In genomic region chr2:156005393-156005792, GRCm38 (mm10) we compare ENCODE assay signal across 13 mouse cellular contexts. TPM values are rescaled to one million over a fixed set of nuclear protein-coding genes. Genes with fewer than 3 reads are reported as not detected.
DNase-seq lines count a peak whose midpoint lies in the region; ATAC-seq and TF ChIP-seq lines count a peak whose summit lies in the region.
"Had no signal": no experiment of that assay in that cellular context is flagged by ENCODE, and none has a peak within 500 bp of the region (broad histone marks: within the 10 kb centered on the region; RNA-seq: fewer than 3 reads in every experiment).

No protein-coding gene starts in this region.

- no peaks in the 10 kb centered on the region for H3K27me3 ChIP-seq in lung, embryonic 14.5 days (ENCODE audit: insufficient read depth, low read length)
- no peaks in the 10 kb centered on the region for H3K27me3 ChIP-seq in ES-Bruce4 (ENCODE audit: control insufficient read depth, insufficient read depth, low read length, poor library complexity, severe bottlenecking)
- H3K27me3 ChIP-seq: heart, embryonic 15.5 days had no signal

- H3K9ac ChIP-seq in lung, embryonic 14.5 days = no peak overlapping the region
- no peak overlapping the region for H3K9ac ChIP-seq in ES-Bruce4 (ENCODE audit: low read depth, poor library complexity, severe bottlenecking)
- H3K9ac ChIP-seq: heart, embryonic 15.5 days had no signal

- no peak overlapping the region for H3K4me2 ChIP-seq in lung, embryonic 14.5 days
- H3K4me2 ChIP-seq: heart, embryonic 15.5 days had no signal

- no peak for ATAC-seq in lung, embryonic 14.5 days (ENCODE audit: insufficient read depth)

- no peak overlapping the region for H3K27ac ChIP-seq in gastrocnemius, adult 2 months
- no peak overlapping the region for H3K27ac ChIP-seq in lung, embryonic 14.5 days (ENCODE audit: low read depth)
- H3K27ac ChIP-seq in ES-Bruce4 (ENCODE audit: insufficient read depth, low read length) = no peak overlapping the region
- H3K27ac ChIP-seq: heart, embryonic 15.5 days had no signal

- TF ChIP-seq CTCF in gastrocnemius, adult 2 months (IDR thresholded peaks at IDR 0.05) = peak; percentile 39
- peak; percentile 50 for TF ChIP-seq CTCF in lung, embryonic 14.5 days (IDR thresholded peaks at IDR 0.05; ENCODE audit: low read depth)
- peak; percentile 15 for TF ChIP-seq CTCF in ES-Bruce4 (IDR thresholded peaks at IDR 0.05; ENCODE audit: low read depth, low read length)

- no peak for DNase-seq in gastrocnemius, adult 2 months
- DNase-seq in gastrocnemius, postnatal 14 days = no peak
- DNase-seq in lung, embryonic 14.5 days = peak; percentile 11
- no peak for DNase-seq in lung, postnatal 14 days
- DNase-seq in mesoderm, embryonic 11.5 days (ENCODE audit: low read depth, low spot score) = peak; percentile 35
- no peak for DNase-seq in frontal cortex, postnatal 14 days (ENCODE audit: low spot score in 2 of 2)
- no peak for DNase-seq in cerebellum, postnatal 25 days
- DNase-seq: cerebellum, adult 11 months; layer of hippocampus, adult 9-11 months had no signal

- H3K9me3 ChIP-seq in lung, embryonic 14.5 days (ENCODE audit: low read depth, low read length) = no peaks in the 10 kb centered on the region
- H3K9me3 ChIP-seq in ES-Bruce4 (replicated peaks; ENCODE audit: control insufficient read depth, insufficient read depth, low read length, poor library complexity, severe bottlenecking) = no peaks in the 10 kb centered on the region
- H3K9me3 ChIP-seq: heart, embryonic 15.5 days had no signal

- TF ChIP-seq EP300 in ES-Bruce4 (IDR thresholded peaks at IDR 0.05; ENCODE audit: insufficient read depth, low read depth, low read length) = no peak

- H3K4me3 ChIP-seq in gastrocnemius, adult 2 months = no peak overlapping the region
- no peak overlapping the region for H3K4me3 ChIP-seq in lung, embryonic 14.5 days (ENCODE audit: low read depth, low read length)
- no peak overlapping the region for H3K4me3 ChIP-seq in ES-Bruce4 (ENCODE audit: low read depth, low read length)
- H3K4me3 ChIP-seq: heart, embryonic 15.5 days had no signal

- no peaks in the 10 kb centered on the region for H3K4me1 ChIP-seq in lung, embryonic 14.5 days (ENCODE audit: insufficient read depth)
- H3K4me1 ChIP-seq in ES-Bruce4 (ENCODE audit: control insufficient read depth, insufficient read depth, low read length) = no peaks in the 10 kb centered on the region

- 84% methylated on average over 4 of the region's 4 CpGs for WGBS in lung, embryonic 14.5 days

- H3K36me3 ChIP-seq in lung, embryonic 14.5 days (ENCODE audit: insufficient read depth) = peaks cover 9% of the 10 kb centered on the region
- H3K36me3 ChIP-seq in ES-Bruce4 (ENCODE audit: control insufficient read depth, insufficient read depth, low read length, poor library complexity, severe bottlenecking) = 0 out of 2 replicates have a peak, but pooled peaks cover 3% of the 10 kb centered on the region

- no peak for TF ChIP-seq POLR2A in ES-Bruce4 (IDR thresholded peaks at IDR 0.05; ENCODE audit: insufficient read depth, low read length)

- intact Hi-C loops in gastrocnemius, adult 2 months (cut with DNase I) = no loop called here
- intact Hi-C loops in gastrocnemius, postnatal 14 days (cut with DNase I; ENCODE audit: low total_unique reads) = no loop called here

RNA-seq across cellular contexts. Expression of gene 6430550D23Rik, which starts 2.4 kb away (rescaled TPM):
- total RNA-seq in gastrocnemius, adult 2 months (2021) = under 1 TPM; 0.66 to 0.70 TPM
- under 1 TPM; 0.29 to 0.31 TPM for total RNA-seq in gastrocnemius, postnatal 14 days (2021)
- 0.51 and 1.9 TPM in 2 replicates for polyA plus RNA-seq in lung, embryonic 14.5 days (2014; fragmentation: Nextera tagmentation; extraction: Ambion mirVana)
- 2.4 and 2.9 TPM in 2 replicates for polyA plus RNA-seq in ES-Bruce4 (2011; ENCODE audit: insufficient read depth, insufficient read length, low read depth, missing spikeins)

RNA-seq across cellular contexts. Expression of gene Ergic3, which starts 2.5 kb away (rescaled TPM):
- 10 to 100 TPM; 41.3 to 47.4 TPM for total RNA-seq in gastrocnemius, adult 2 months (2021)
- 10 to 100 TPM; 58.2 to 60.4 TPM for total RNA-seq in gastrocnemius, postnatal 14 days (2021)
- 219 and 239 TPM in 2 replicates for polyA plus RNA-seq in lung, embryonic 14.5 days (2014; fragmentation: Nextera tagmentation; extraction: Ambion mirVana)
- polyA plus RNA-seq in ES-Bruce4 (2011; ENCODE audit: insufficient read depth, insufficient read length, low read depth, missing spikeins) = 72.2 and 82.1 TPM in 2 replicates

RNA-seq across cellular contexts. Expression of gene Fer1l4, which starts 47.4 kb away (rescaled TPM):
- total RNA-seq in gastrocnemius, adult 2 months (2021) = not detected
- total RNA-seq in gastrocnemius, postnatal 14 days (2021) = not detected
- not detected in 2 replicates for polyA plus RNA-seq in lung, embryonic 14.5 days (2014; fragmentation: Nextera tagmentation; extraction: Ambion mirVana)
- 0.87 TPM in 1 of 2 replicates, not detected in the other for polyA plus RNA-seq in ES-Bruce4 (2011; ENCODE audit: insufficient read depth, insufficient read length, low read depth, missing spikeins)
- total RNA-seq: neutrophil, adult 5-6 weeks had no signal
- polyA plus RNA-seq: heart, embryonic 15.5 days; lung, embryonic 16.5 days had no signal

RNA-seq across cellular contexts. Expression of gene Cep250, which starts 49.1 kb away (rescaled TPM):
- 1 to 10 TPM; 3.8 to 4.6 TPM for total RNA-seq in gastrocnemius, adult 2 months (2021)
- total RNA-seq in gastrocnemius, postnatal 14 days (2021) = 1 to 10 TPM; 5.5 to 5.6 TPM
- 23.5 and 24.6 TPM in 2 replicates for polyA plus RNA-seq in lung, embryonic 14.5 days (2014; fragmentation: Nextera tagmentation; extraction: Ambion mirVana)
- polyA plus RNA-seq in ES-Bruce4 (2011; ENCODE audit: insufficient read depth, insufficient read length, low read depth, missing spikeins) = 24.9 and 26.0 TPM in 2 replicates

RNA-seq across cellular contexts. Expression of gene Spag4, which starts 59.6 kb away (rescaled TPM):
- total RNA-seq in gastrocnemius, adult 2 months (2021) = under 1 TPM; 0.33 to 0.36 TPM
- total RNA-seq in gastrocnemius, postnatal 14 days (2021) = under 1 TPM; 0.57 to 0.86 TPM
- 3.2 and 3.9 TPM in 2 replicates for polyA plus RNA-seq in lung, embryonic 14.5 days (2014; fragmentation: Nextera tagmentation; extraction: Ambion mirVana)
- 3.8 and 6.1 TPM in 2 replicates for polyA plus RNA-seq in ES-Bruce4 (2011; ENCODE audit: insufficient read depth, insufficient read length, low read depth, missing spikeins)

Comparison
In these comparisons a context has a peak if more than half of its experiments do, and no peak if none do; other contexts are left out.
1. DNase-seq: peak in lung, embryonic 14.5 days (single experiment) and mesoderm, embryonic 11.5 days (single experiment); none in gastrocnemius, adult 2 months (single experiment), gastrocnemius, postnatal 14 days (single experiment), lung, postnatal 14 days (single experiment), frontal cortex, postnatal 14 days (0 of 2) and cerebellum, postnatal 25 days (0 of 2).
2. Peak in every context shown above with its lines, with median percentiles within 50 percentile points of each other: CTCF ChIP-seq.